Mouse (Mus musculus) lung, postnatal 0 days (tissue): ENCODE measurements around the gene Phykpl. TPM values are rescaled to one million over a fixed set of nuclear protein-coding genes. Genes with fewer than 3 reads are reported as not detected.

Experiments
- ATAC-seq: fragments of 200-750 bp; cut with Nextera tagmentation; 2 replicates; pipeline ENCODE4 v1.8.0; 2017; ENCODE audit warnings: moderate library complexity
- DNase-seq: peaks from one replicate; pipeline ENCODE4 v3.0.0-alpha.2; 2016; ENCODE audit warnings: low spot score
- H3K27ac ChIP-seq: fragments of 300-500 bp; sonication (generic); 2 replicates; pipeline ENCODE4 v1.5.1; 2014; ENCODE audit warnings: antibody characterized with exemption, mild to moderate bottlenecking, low read length, mixed read lengths
- H3K27me3 ChIP-seq: fragments of 300-500 bp; sonication (generic); replicated peaks from 2 replicates; pipeline ENCODE4 v1.6.1; 2014; ENCODE audit warnings: low read length, mixed read lengths; ENCODE audit not compliant: insufficient read depth
- H3K36me3 ChIP-seq: fragments of 300-500 bp; sonication (generic); 2 replicates; pipeline ENCODE4 v1.6.1; 2014; ENCODE audit warnings: low read length, mixed read lengths; ENCODE audit not compliant: insufficient read depth
- H3K4me1 ChIP-seq: fragments of 300-500 bp; sonication (generic); 2 replicates; pipeline ENCODE4 v1.6.1; 2014; ENCODE audit warnings: antibody characterized with exemption, low read depth, low read length, mixed read lengths; ENCODE audit not compliant: insufficient read depth
- H3K4me2 ChIP-seq: fragments of 300-500 bp; sonication (generic); replicated peaks from 2 replicates; pipeline ENCODE4 v1.6.1; 2014; ENCODE audit warnings: low read depth, mild to moderate bottlenecking, low read length, moderate library complexity, mixed read lengths
- H3K4me3 ChIP-seq: fragments of 300-500 bp; sonication (generic); 2 replicates; pipeline ENCODE4 v1.5.1; 2014; ENCODE audit warnings: low read depth, low read length
- H3K9ac ChIP-seq: fragments of 300-500 bp; sonication (generic); replicated peaks from 2 replicates; pipeline ENCODE4 v1.6.1; 2014; ENCODE audit warnings: low read depth, mild to moderate bottlenecking
- H3K9me3 ChIP-seq: fragments of 300-500 bp; sonication (generic); 2 replicates; pipeline ENCODE4 v1.6.1; 2016; ENCODE audit warnings: low read length, mixed read lengths
- CTCF ChIP-seq: IDR thresholded peaks from 2 replicates; pipeline ENCODE4 v1.5.1; 2016; ENCODE audit warnings: antibody characterized with exemption, mild to moderate bottlenecking
- EP300 ChIP-seq: IDR thresholded peaks from 2 replicates; pipeline ENCODE4 v1.6.1; 2016; ENCODE audit warnings: antibody characterized with exemption, mild to moderate bottlenecking, control low read depth
- WGBS: fragments of 180-500 bp; shearing (Covaris S2); extraction: QIAGEN DNeasy Blood & Tissue Kit; methylation state at CpG from one replicate; pipeline ENCODE4 v1.1.7; 2014; 5-methylcytosine and 5-hydroxymethylcytosine counted together
- polyA plus RNA-seq: library from polyadenylated mRNA; unstranded; fragments of >200 nt; fragmentation: Nextera tagmentation; extraction: Ambion mirVana; gene quantifications from 2 replicates; pipeline ENCODE4 v1.2.1, GENCODE M21; 2015

Gene Phykpl
- polyA plus RNA-seq, 1 experiment from 2014 or later, result 10.8 TPM

GRCm38 (mm10) chr11:51595459-51596083, 11.0 kb downstream of the Phykpl start:
- Histone ChIP-seq H3K27ac (no peak overlapping the region), H3K4me1 (0 out of 2 replicates have a peak, but pooled peaks cover 2% of the 10 kb centered on the region), H3K4me2 (no peak overlapping the region), H3K4me3 (no peak overlapping the region), H3K36me3 (peaks cover 56% of the 10 kb centered on the region), H3K9me3 (no peaks in the 10 kb centered on the region), H3K9ac (no peak overlapping the region), H3K27me3 (no peaks in the 10 kb centered on the region)
- DNase-seq (no peak), ATAC-seq (no peak)
- WGBS, result 92% methylated on average over 1 of the region's 1 CpGs
- TF ChIP-seq CTCF (no peak), EP300 (no peak)

DNA sequence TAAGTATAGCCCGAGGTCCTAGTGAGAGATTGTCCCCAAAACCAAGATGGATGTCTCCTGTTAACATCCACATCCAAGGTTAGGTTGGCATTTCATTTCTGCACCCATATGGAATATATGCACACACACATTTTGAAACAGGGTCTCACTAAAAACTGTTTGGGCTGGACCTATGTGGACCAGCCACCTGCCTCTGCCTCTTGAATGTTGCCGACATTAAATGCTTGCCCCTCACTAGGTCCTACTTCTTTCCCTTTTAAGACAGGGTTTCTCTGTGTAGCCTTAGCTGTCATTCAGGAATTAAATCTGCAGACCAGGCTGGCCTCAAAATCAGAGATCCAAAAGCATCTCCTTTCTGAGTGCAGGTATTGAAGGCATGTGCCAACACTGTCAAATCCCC, 13.0 kb downstream of the Phykpl start:
- Histone ChIP-seq H3K4me3 (no peak overlapping the region), H3K9ac (no peak overlapping the region), H3K27me3 (no peaks in the 10 kb centered on the region), H3K4me1 (no peaks in the 10 kb centered on the region), H3K27ac (no peak overlapping the region), H3K9me3 (no peaks in the 10 kb centered on the region), H3K36me3 (peaks cover 63% of the 10 kb centered on the region), H3K4me2 (no peak overlapping the region)
- no peak for DNase-seq
- ATAC-seq, result no peak
- WGBS, result 60% methylated on average over 2 of the region's 2 CpGs
- TF ChIP-seq EP300 (no peak), CTCF (no peak)

DNA sequence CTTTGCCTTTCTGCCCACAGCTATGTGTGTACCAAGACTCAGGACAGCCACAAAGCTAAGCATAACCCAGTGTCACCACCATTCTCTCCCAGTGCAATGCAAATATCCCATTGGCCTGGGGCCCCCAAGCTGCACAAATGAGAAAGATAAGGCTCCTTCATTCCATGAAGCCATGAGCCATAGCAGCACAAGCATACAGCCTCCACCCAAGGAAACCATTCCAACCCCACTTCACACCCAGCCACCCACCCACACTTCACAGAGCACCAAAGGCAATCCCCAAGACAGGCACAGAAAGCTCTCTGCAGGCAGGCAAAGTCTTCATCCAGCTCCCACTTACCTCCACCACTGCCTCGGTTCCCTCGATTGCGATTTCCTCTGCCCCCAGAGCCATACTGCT, 17.7 kb downstream of the Phykpl start:
- H3K9ac ChIP-seq, result no peak overlapping the region
- TF ChIP-seq CTCF (no peak), EP300 (no peak)
- WGBS, result 80% methylated on average over 3 of the region's 3 CpGs

DNA sequence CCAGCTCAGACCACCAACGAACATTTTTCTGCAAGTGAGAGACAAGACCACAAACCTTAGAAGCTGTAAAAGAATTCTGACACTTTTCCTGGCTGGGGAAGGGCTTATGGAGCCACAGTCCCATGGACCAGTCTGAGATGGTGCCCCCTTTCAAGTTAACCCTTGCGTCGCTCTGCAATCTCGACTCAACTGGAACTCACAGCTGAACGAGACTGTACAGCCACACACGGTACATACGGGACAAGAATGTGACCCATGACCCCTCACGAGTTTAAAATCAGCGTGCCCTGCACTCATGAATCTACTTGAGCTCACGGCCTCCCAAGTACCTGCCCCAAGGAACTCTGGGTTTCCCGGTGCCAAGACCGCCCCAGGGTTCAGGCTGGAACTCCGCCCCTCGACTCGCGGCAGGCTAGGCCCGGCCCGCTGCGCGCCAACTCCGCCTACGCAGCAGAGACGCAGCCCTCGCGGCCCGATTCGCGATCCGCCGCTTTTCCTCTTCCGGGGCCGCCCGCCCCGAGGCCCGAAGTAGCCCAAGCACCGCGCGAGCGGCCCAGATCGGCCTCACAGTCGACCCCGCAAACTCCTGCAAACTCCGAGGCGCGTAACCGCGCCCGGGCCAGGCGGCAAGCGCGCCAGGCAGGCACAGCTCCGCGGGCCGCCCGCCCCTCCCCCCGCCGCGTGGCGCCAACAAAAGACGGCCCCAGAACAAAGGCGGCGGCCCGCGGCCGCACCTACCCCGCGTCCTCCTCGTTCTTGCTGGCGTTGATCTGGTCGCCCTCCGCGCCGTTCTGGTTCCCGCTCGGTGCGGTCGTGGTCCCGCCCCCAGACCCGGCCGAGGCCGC, 21.3 kb downstream of the Phykpl start:
- WGBS, result 1% methylated on average over 67 of the region's 81 CpGs
- peak overlapping the region; percentile 88 for H3K9ac ChIP-seq
- H3K4me1 ChIP-seq, result no peaks in the 10 kb centered on the region; the same call in 1 of the 2 replicates
- H3K27me3 ChIP-seq, result no peaks in the 10 kb centered on the region
- H3K4me2 ChIP-seq, result peak overlapping the region; percentile 68
- TF ChIP-seq EP300 (0 out of 2 replicates have a peak, but pooled peaks have one; percentile 8), CTCF (no peak)
- ATAC-seq, result peak; percentile 87
- H3K36me3 ChIP-seq, result peaks cover 25% of the 10 kb centered on the region; the same call in 1 of the 2 replicates
- H3K4me3 ChIP-seq, result peak overlapping the region; percentile 93
- DNase-seq, result peak; percentile 97
- no peaks in the 10 kb centered on the region for H3K9me3 ChIP-seq
- H3K27ac ChIP-seq, result peak overlapping the region; percentile 96

More for the DNA sequence above, 17.7 kb downstream of the Phykpl start:
- Histone ChIP-seq H3K4me2 (no peak overlapping the region), H3K36me3 (peaks cover 34% of the 10 kb centered on the region; the same call in 1 of the 2 replicates), H3K4me3 (no peak overlapping the region), H3K9me3 (no peaks in the 10 kb centered on the region), H3K4me1 (no peaks in the 10 kb centered on the region; the same call in 1 of the 2 replicates), H3K27ac (no peak overlapping the region), H3K27me3 (no peaks in the 10 kb centered on the region)
- ATAC-seq, result no peak
- DNase-seq, result no peak

DNA sequence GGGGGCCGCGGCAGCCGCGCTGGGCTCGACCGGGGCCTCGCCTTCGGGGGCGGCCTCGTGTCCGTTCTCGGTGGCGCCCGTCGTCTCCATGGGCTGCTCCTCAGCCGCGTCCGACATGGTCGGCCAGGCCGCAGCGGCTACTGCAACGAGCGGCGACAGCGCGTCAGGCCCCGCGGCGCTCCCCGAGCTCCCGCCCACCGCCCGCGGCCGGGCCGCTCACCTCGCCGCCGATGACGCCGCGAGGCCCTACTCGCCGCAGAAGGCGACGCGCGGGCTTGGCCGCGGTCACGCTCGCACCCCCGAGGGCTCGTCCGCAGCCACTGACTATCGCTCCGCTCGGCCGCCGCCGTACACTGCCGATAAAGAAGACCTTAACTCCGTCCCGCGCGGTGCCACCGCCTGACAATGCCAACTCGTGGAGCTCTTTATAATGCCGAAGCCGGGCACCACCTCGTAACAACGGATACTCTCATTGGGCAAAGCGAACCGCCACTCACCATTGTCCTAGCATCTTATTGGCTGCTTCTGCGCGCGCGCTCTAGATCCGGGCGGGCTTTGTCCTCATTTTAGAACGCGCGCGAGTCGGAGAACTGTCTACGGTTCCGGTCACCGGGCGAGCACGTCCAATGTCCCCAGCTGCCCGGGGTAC, 22.0 kb downstream of the Phykpl start, which contains the start of gene Hnrnpab:
Hnrnpab (minus strand) TSS at position 401 of the 649 bp plus-strand sequence.
- 2% methylated on average over 78 of the region's 91 CpGs for WGBS
- Histone ChIP-seq H3K36me3 (peaks cover 18% of the 10 kb centered on the region; the same call in 1 of the 2 replicates), H3K4me1 (no peaks in the 10 kb centered on the region; the same call in 1 of the 2 replicates), H3K9me3 (no peaks in the 10 kb centered on the region), H3K27me3 (no peaks in the 10 kb centered on the region), H3K27ac (peak within 1 kb of the TSS; percentile 96), H3K4me2 (peak within 1 kb of the TSS; percentile 68), H3K9ac (peak within 1 kb of the TSS; percentile 88), H3K4me3 (peak within 1 kb of the TSS; percentile 93)
- ATAC-seq, result peak; percentile 92
- TF ChIP-seq CTCF (no peak), EP300 (peak; percentile 30; the same call in 1 of the 2 replicates)
- peak; percentile 98 for DNase-seq
